Mouse (Mus musculus) G1E-ER4 (cell line): ENCODE results near the gene Ppat. TPM values are rescaled to one million over a fixed set of nuclear protein-coding genes. Genes with fewer than 3 reads are reported as not detected.

Experiments
- GATA1 ChIP-seq: IDR thresholded peaks from one replicate; pipeline ENCODE4 v1.8.0; 2012; ENCODE audit warnings: low read length, inconsistent platforms
- polyA plus RNA-seq: library from polyadenylated mRNA; stranded (reverse); fragments of >175 nt; gene quantifications from 2 replicates; pipeline ENCODE4 v1.2.3, GENCODE M21; 2012

Gene Ppat
- polyA plus RNA-seq, 1 experiment, result 31.2 TPM

DNA sequence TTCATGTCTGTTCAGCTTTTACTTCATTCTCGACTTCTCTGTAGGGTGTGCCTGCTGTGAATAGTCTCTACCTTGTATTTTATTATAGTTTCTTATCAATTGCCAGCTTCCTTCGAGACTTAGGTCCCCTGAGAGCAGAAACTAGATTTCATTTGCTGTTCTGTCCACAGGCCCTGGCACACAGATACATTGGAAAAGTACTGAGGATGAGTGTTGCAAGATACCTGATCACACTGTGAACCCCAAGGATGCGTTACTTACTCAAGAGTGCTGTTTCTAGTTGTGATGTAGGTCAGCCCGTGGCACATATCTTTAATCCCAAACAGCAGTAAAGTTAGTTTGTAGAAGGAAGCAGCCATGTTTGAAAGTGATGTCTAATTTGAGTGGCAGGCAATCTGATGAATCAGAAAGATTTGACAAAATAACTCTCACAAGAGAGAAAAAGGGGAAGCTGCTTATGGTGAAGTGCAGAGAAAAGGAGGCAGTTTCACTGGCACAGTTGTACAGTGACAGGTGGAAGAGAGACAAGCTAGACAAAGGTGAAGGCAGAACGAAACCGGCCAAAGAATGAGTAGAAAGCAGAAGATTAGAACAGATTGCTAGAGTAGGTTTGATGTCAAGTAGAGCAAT lies 3.0 kb upstream of the Ppat start:
- TF ChIP-seq GATA1, result no peak

DNA sequence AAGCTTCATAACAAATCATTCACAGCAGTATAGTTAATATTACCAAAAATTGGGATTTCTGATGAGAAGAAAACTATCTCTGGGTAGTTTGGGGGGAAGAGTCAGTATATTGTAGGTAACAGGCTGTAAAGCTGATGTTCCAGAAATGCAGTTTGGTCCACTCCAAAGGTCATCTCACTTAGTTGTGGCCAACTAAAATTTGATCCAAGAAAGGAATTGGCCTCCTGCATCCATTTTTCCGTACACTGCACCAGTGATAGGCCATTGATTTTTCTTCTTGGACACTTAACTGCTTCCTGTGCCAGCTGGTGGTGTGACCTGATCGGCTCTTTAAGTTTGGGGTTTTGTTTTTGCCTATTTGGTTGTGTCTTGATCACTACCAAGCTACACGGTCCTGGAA lies 2.4 kb upstream of the Ppat start:
- no peak for TF ChIP-seq GATA1

DNA sequence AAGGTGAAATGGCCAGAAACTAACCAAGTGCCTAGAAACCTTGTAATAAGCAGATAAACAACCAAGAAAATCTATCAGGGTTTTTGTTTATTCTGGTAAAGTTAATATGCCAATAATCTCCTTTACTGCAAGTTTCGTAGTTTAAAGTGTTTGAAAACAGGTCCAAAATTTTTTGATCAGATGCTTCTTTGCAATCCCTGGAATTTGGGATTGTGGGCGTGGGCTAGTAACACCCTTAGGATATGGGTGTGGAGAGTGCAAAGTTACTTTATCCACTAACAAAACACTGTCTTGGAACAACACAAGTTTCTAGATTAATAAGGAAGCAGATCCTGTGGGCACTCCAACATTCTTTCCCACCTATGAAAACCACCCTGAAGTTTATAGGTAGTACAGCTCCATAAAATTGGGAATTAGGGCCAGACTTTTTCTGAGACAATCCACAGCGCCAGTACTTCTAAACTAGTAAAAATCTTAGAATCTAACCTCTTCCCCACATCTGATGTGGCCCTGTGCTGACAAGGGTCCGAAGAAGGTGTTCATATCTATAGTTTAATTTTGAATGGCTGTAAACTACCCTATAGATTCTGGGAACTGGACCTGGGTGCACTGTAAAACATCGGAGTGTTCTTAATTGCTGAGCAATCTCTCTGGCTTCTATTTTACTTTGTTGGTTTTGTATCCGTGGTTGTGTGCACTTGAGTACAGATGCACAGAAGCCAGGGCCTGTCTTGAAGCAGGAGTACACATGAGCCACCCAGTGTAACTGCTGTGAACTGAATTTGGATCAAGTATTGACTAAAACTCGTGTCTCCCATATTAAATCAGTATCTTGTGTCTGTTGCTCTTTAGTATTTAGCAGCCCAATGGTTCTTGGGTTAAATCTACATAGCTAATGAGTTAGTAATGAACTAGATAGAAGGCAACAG lies 998 bp upstream of the Ppat start:
- no peak for TF ChIP-seq GATA1

DNA sequence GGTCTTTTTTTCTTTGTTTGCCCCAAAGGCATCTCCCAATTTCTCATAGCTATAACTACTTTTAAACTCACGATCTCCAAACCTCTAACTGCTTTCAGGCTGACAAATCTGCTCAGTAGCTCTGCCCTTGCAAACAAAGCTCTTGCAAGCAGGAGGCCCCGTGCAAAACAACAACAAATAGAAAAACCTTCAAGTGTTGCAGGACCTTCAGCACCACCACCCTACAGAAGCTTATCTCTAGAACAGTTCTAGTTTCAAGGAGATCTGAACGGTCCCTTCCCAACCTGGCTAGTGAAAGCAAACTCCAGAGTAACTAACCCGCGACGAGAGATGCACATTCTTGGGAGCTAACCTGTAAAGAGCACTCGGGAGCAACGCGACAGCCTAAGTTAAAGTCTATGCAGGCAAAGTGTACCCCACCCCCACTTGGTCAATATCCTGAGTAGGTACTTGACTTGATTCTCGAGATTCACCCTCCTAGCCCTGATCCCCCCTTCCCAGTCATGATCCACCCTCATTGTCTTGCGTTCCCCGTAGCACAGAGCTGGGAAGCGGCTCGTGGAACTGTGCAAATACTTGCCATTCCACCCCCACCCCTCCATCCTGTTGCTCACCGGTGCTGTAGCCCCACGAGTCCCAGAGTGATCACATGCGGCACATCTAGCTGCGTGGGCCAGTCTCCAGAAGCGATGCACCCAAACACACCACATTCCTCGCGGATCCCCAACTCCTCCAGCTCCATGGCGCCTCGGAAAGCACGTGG lies 854 bp downstream of the Ppat start:
- TF ChIP-seq GATA1, result no peak

DNA sequence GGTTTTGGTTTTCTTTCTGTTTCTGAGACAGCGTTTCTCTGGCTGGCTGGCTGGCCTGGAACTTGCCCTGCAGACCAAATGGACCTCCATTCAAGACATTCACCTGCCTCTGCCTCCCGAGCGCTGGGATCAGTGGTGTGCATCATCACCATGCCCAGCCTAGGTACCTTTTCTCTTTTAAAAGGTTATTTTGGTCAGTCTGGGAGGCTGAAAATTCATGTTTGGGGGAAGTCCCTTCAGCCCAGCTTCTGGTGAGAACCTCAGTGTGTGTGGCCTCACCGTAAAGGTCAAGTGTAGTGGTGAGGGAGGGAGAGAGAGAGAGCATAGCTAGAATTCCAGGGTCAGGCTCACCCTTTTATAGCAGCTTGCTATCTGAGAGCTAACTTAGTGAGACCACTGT lies 3.6 kb downstream of the Ppat start:
- TF ChIP-seq GATA1, result no peak

DNA sequence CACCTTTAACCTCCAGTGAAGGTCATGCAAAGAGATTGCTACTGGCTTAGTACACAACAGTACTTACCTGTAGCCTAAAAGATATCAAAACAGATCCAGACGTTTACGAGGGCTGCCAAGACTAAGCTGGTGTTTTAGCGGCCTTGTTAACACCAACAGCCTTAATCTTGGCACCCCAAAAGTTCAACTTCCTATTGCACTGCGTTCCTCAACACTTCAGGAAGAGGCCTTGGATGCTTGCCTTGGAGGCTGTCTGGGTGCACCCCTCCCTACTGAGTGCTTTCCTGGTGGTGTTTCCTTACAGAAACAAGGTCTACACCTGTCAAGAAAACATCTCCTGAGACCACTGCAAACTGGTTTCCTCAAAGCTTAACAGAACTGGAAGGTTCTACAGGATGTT lies 4.2 kb downstream of the Ppat start:
- TF ChIP-seq GATA1, result no peak

DNA sequence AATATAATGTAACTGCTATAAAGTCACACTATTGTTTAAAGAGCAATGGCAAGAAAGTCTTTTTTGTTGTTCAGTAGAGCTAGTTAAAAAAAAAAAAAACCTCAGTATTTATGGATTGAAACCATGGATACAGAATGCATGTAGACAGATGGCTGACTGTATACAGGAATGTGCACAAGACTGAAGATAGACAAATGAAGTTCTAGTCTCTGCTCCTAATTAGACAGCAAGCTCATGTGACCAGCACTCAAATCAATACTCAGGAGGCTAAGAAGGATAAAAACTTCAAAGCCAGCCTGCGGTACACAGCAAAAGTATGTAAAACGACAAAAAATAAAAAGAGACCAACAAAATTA lies 5.7 kb downstream of the Ppat start:
- TF ChIP-seq GATA1, result no peak

DNA sequence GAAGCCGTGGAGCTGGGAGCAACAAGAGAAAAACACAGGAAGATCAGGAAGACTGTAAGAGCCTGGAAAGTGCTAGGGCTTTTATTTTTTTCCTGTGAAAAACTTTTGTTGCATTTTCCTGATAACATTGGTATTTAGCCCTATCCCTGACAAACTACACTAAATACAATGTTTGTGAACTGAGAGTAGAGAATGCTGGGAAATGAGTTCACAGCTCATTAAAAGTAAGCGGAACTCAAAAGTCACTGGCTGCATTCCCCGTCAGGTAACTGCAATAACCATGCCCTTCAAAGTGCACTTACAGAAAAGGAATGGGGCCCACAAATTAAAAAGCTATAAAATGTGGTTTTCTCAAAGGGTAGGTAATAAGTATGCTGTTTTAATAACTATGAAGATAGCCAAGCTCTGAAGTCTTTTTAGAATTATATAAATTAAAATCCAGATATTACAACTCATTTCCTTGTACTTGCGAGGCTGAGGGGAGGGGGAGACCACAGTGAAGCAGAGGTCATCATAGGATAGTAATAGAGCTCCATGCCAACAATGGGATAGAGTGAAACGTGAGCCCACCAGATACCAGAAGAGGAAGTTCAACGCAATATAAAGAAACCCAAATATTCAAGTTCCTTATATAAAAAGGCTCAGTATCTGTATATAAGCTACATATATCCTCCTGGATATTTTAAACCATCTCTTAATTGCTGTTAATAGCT lies 6.3 kb downstream of the Ppat start:
- no peak for TF ChIP-seq GATA1

DNA sequence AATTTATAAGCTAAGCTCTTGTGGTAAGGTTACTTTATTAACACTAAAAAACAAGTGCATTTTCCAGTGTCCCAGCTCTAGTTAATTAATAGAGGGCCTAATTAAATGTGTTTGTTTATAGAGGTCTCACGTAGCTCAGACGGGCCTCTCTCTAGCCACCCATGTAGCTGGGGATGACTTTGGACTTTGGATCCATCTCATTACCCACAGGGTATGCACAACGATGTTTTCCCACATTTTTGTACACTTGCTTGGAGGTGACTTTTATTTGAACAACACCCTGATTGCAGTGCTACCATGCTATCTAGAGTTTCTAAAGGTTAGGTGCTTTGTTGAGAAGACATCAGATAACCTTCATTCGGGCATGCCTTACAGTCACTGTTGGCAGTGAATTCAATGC lies 8.9 kb downstream of the Ppat start:
- TF ChIP-seq GATA1, result no peak

DNA sequence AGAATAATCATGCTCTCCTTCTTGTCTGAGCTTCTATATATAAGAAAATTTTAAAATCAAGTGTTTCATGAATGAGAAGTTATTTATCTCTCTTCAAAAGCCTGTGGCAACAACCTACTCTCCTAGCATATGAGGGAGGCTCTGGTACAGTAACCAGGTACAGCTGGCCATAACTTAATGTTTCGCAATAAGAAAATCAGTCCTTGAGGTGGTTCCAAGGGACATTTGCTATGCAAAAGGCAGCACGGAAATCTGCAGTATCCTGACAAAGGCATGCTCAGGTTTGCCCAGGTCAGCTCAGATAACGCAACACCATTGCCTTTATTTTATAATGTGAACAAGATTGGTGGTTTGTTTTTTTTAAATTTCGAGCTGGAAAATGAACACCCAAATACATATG lies 9.4 kb downstream of the Ppat start:
- no peak for TF ChIP-seq GATA1

DNA sequence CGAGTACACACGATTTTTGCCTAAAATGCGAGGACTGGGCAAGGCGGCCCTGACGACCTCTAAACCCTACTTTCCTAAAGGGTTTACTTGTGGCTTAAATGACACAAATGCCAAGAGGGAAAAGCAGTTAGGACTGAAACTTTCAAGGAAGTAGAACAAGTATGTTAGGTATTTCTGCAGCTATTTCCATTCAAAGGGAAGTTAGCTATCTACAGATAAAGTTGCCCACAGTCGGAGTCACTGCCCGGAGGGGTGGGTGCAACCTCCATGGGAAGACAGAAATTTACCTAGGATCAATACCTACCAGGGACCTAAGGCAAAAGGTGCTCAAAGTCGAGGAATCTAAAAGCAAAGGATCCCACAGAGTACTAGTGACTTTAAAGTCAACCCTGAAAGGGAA lies 11.7 kb downstream of the Ppat start:
- TF ChIP-seq GATA1, result no peak

DNA sequence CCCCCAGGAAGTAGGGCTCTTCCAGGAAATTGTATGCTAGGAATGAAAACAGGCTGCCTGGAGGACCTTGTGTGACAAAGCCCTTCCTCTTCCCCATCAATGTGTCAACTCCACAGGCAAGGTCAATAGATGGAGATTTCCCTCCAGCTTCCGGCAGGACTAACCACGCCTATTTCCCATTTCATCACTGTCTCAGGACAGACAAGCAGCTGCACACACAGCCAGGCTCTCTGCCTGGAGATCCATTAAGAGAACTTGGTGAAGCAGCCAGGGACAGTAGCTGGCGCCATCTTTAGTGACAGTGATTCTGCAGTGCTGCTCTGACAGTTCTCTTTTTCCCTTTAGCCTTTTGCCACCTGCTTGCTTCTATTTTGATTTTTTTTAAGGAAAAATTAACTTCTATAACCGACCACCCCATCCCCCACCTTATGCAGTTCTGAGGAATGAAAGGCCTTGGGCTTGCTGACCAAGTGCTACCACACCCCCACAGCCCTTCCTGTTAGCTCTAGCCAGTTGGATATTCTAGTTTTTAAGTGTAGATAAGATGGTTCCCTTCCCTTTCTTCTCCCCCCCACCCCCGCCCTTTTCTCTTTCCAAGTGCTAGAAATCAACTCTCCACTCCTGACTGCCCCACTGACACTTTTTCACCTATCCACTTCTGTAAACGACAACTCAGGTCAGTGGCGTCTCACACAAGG lies 22.0 kb downstream of the Ppat start:
- TF ChIP-seq GATA1, result no peak

DNA sequence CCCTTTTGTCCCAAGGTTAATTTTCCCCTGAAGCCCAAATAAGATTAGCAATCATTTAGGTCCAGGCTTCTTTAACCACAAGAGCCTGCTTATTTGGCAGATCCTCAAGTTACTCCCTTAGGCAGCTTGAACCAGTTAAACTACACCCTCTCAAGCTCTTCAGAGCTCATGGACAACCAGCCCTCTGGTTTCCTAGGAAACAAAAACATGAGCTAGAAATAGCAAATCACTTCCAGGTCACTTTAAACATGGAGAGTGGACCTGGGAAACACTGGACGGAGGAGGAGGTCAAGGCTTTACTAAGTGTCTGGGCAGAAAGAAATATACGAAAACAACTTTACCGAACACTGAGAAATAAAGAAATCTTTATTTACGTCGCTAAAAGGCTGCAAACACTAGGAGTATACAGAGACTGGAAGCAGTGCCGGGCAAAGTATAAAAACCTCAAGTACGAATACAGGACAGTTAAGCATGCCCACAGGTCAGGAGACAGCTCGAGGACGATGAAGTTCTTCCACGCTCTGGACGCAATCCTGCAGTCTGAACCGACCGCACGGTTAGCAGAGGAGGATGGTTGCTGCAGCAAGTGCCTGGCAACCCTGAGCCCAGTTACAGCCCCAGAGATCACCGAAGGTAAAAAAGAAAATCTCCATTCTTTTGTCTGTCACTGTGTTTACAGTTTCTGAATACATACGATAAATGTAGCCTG lies 23.1 kb downstream of the Ppat start:
- TF ChIP-seq GATA1, result no peak

DNA sequence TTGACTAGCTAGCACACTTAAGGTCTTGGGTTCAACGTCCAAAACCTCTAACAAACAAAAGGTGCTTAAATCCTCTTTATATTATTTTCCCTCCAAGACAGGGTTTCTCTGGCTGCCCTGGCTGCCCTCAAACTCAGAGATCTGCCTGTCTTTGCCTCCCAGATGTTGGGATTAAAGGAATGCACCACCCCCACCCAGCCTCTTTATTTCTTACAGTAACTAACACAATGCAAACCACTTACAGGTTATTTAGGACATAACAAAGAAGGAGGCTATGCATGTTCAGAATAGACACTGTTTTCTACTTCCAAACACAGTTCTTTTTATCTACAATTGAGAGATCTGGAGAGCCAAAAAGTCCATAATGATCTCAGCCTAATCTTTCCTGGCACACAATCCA lies 27.1 kb downstream of the Ppat start:
- TF ChIP-seq GATA1, result no peak

DNA sequence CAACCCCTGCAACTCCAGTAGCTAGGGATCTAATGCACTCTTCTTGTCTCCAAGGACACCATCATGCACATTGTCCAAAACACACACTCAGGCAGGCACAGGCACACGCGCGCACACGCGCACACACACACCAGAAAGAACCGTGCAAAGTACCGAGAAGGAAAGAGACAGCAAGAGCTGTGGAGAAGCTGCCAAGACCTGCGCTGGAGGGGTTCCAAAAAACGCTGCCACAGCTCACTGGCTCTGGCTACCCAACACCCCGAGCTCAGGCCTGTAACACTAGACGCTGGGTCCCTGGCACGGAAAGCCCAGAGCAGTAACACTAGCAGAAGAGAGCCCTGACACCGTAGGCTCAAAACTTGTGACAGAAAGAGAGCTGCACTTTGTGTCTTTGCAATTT lies 27.9 kb downstream of the Ppat start:
- no peak for TF ChIP-seq GATA1

DNA sequence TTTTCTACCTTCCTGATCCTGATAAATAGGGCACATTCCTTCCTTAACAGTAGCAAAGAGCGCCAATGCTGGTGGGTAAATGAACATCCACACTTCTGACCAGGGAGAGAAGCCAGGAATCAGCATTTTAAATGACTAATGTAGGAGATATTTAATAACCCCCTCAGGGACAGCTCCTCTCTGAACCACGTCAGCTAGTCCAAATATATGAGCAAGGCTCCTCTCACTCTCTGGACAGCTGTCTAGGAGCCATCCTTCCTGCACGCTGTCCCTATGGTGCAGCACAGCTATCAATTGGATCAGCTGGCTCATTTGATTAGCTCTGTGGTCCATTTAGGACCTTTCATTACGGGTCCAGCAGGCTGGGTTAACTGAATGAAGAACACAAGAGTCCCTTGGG lies 28.5 kb downstream of the Ppat start:
- TF ChIP-seq GATA1, result no peak
